ENCODE assay signal across 10 mouse cellular contexts in genomic region chr11:95778831-95779251, GRCm38 (mm10). TPM values are rescaled to one million over a fixed set of nuclear protein-coding genes. Genes with fewer than 3 reads are reported as not detected.
DNase-seq lines count a peak whose midpoint lies in the region; ATAC-seq and TF ChIP-seq lines count a peak whose summit lies in the region.
"Had no signal": no experiment of that assay in that cellular context is flagged by ENCODE, and none has a peak within 500 bp of the region (broad histone marks: within the 10 kb centered on the region; RNA-seq: fewer than 3 reads in every experiment).

No protein-coding gene starts in this region.

- H3K9ac ChIP-seq in hindbrain, postnatal 0 days (replicated peaks; ENCODE audit: low read length): no peak overlapping the region
- no peak overlapping the region for H3K9ac ChIP-seq in hindbrain, embryonic 12.5 days
- no peak overlapping the region for H3K9ac ChIP-seq in CH12.LX (ENCODE audit: insufficient read depth, low read depth)
- H3K9ac ChIP-seq in forebrain, embryonic 16.5 days (replicated peaks; ENCODE audit: low read depth, low read length): no peak overlapping the region
- no peak overlapping the region for H3K9ac ChIP-seq in hindbrain, embryonic 14.5 days
- H3K9ac ChIP-seq: hindbrain, embryonic 15.5 days; neural tube, embryonic 12.5 days had no signal

- H3K36me3 ChIP-seq in hindbrain, postnatal 0 days (ENCODE audit: insufficient read depth, low read length): no peaks in the 10 kb centered on the region
- no peaks in the 10 kb centered on the region; the same call in 1 of the 2 replicates for H3K36me3 ChIP-seq in hindbrain, embryonic 12.5 days
- peaks cover 0 to 10% of the 10 kb centered on the region in 2 experiments for H3K36me3 ChIP-seq in CH12.LX (replicated peaks in 1 of 2; ENCODE audit: control insufficient read depth in 1 of 2, insufficient read depth in 1 of 2, low read length in 1 of 2)
- H3K36me3 ChIP-seq in forebrain, embryonic 16.5 days (ENCODE audit: control insufficient read depth, insufficient read depth): no peaks in the 10 kb centered on the region
- peaks cover 12% of the 10 kb centered on the region for H3K36me3 ChIP-seq in hindbrain, embryonic 14.5 days (replicated peaks; ENCODE audit: control insufficient read depth, insufficient read depth)
- H3K36me3 ChIP-seq: hindbrain, embryonic 15.5 days; neural tube, embryonic 12.5 days had no signal

- no peaks in the 10 kb centered on the region for H3K79me2 ChIP-seq in CH12.LX (replicated peaks; ENCODE audit: control insufficient read depth, extremely low read depth, insufficient read depth, poor library complexity, severe bottlenecking)

- DNase-seq in hindbrain, postnatal 0 days (ENCODE audit: low spot score): no peak
- peak; percentile 15 for DNase-seq in CH12.LX (ENCODE audit: extremely low read depth)
- DNase-seq in lung, postnatal 25 days (ENCODE audit: low spot score): peak; percentile 54
- DNase-seq in left cerebral cortex, adult 18-20 months (ENCODE audit: low spot score in 2 of 2): no peak
- DNase-seq in hindbrain, embryonic 14.5 days (ENCODE audit: low spot score): no peak

- H3K4me3 ChIP-seq in hindbrain, postnatal 0 days (ENCODE audit: low read length): no peak overlapping the region
- H3K4me3 ChIP-seq in hindbrain, embryonic 12.5 days: no peak overlapping the region
- no peak overlapping the region for H3K4me3 ChIP-seq in CH12.LX (replicated peaks in 1 of 3; ENCODE audit: low read depth in 2 of 3, low read length in 2 of 3, poor library complexity in 1 of 3)
- peak overlapping the region; percentile 41 for H3K4me3 ChIP-seq in brown adipose tissue, adult 24 weeks (ENCODE audit: insufficient read depth, low read depth, low read length)
- no peak overlapping the region for H3K4me3 ChIP-seq in forebrain, embryonic 16.5 days (replicated peaks; ENCODE audit: low read length)
- no peak overlapping the region for H3K4me3 ChIP-seq in hindbrain, embryonic 14.5 days (replicated peaks; ENCODE audit: low read length)
- H3K4me3 ChIP-seq: hindbrain, embryonic 15.5 days; neural tube, embryonic 12.5 days had no signal

- no peak overlapping the region for H3K27ac ChIP-seq in hindbrain, postnatal 0 days
- H3K27ac ChIP-seq in hindbrain, embryonic 12.5 days: no peak overlapping the region
- no peak overlapping the region for H3K27ac ChIP-seq in CH12.LX (ENCODE audit: insufficient read depth, low read depth)
- peak overlapping the region; percentile 96 for H3K27ac ChIP-seq in brown adipose tissue, adult 24 weeks (replicated peaks; ENCODE audit: low read depth, low read length)
- no peak overlapping the region for H3K27ac ChIP-seq in forebrain, embryonic 16.5 days (ENCODE audit: low read length)
- H3K27ac ChIP-seq in hindbrain, embryonic 14.5 days: no peak overlapping the region
- H3K27ac ChIP-seq: hindbrain, embryonic 15.5 days; neural tube, embryonic 12.5 days had no signal

- 75% methylated on average over 4 of the region's 4 CpGs for WGBS in hindbrain, postnatal 0 days
- WGBS in hindbrain, embryonic 12.5 days: 78% methylated on average over 4 of the region's 4 CpGs
- 75% methylated on average over 4 of the region's 4 CpGs for WGBS in forebrain, embryonic 16.5 days
- WGBS in hindbrain, embryonic 14.5 days: 76% methylated on average over 4 of the region's 4 CpGs

- H3K9me3 ChIP-seq in hindbrain, postnatal 0 days (ENCODE audit: low read length): no peaks in the 10 kb centered on the region
- H3K9me3 ChIP-seq in hindbrain, embryonic 12.5 days (replicated peaks): no peaks in the 10 kb centered on the region
- no peaks in the 10 kb centered on the region for H3K9me3 ChIP-seq in CH12.LX (replicated peaks; ENCODE audit: low read length)
- H3K9me3 ChIP-seq in forebrain, embryonic 16.5 days (ENCODE audit: control insufficient read depth, low read length): no peaks in the 10 kb centered on the region
- H3K9me3 ChIP-seq in hindbrain, embryonic 14.5 days (ENCODE audit: control insufficient read depth, low read length): no peaks in the 10 kb centered on the region
- H3K9me3 ChIP-seq: hindbrain, embryonic 15.5 days; neural tube, embryonic 12.5 days had no signal

- TF ChIP-seq CTCF in hindbrain, postnatal 0 days (IDR thresholded peaks at IDR 0.05; ENCODE audit: low read depth): peak; percentile 46
- TF ChIP-seq CTCF in CH12.LX (conservative IDR thresholded peaks at IDR 0.05 in 1 of 2, IDR thresholded peaks at IDR 0.05 in 1 of 2; ENCODE audit: low read depth in 2 of 2, low read length in 2 of 2): peak; percentile 23 to 51; a peak in 2 of 4 replicates

- peak; percentile 12; the same call in 1 of the 2 replicates for TF ChIP-seq RAD21 in CH12.LX (IDR thresholded peaks at IDR 0.05; ENCODE audit: low read depth, low read length)

- dilution Hi-C loops in CH12.LX (cut with MboI; ENCODE audit: extremely low pct_ligation_motif_present, extremely low pct_unique_long_range_greater_than_20kb, low sequenced_read_pairs): no loop called here

- H3K27me3 ChIP-seq in hindbrain, postnatal 0 days (ENCODE audit: insufficient read depth, low read length): no peaks in the 10 kb centered on the region
- no peaks in the 10 kb centered on the region for H3K27me3 ChIP-seq in hindbrain, embryonic 12.5 days
- no peaks in the 10 kb centered on the region for H3K27me3 ChIP-seq in CH12.LX (replicated peaks)
- no peaks in the 10 kb centered on the region for H3K27me3 ChIP-seq in forebrain, embryonic 16.5 days (replicated peaks; ENCODE audit: control insufficient read depth, insufficient read depth, low read length)
- no peaks in the 10 kb centered on the region for H3K27me3 ChIP-seq in hindbrain, embryonic 14.5 days (ENCODE audit: control insufficient read depth, insufficient read depth, low read length)
- H3K27me3 ChIP-seq: hindbrain, embryonic 15.5 days; neural tube, embryonic 12.5 days had no signal

- in situ Hi-C loops in CH12.LX (cut with MboI; ENCODE audit: low pct_ligation_motif_present, low pct_unique_long_range_greater_than_20kb, low sequenced_read_pairs): no loop called here

- no peak for TF ChIP-seq EP300 in CH12.LX (IDR thresholded peaks at IDR 0.05; ENCODE audit: low read length)

- H3K4me2 ChIP-seq in hindbrain, postnatal 0 days (ENCODE audit: low read depth, low read length): no peak overlapping the region
- no peak overlapping the region for H3K4me2 ChIP-seq in hindbrain, embryonic 12.5 days (replicated peaks)
- H3K4me2 ChIP-seq in CH12.LX (ENCODE audit: insufficient read depth, low read depth, poor library complexity, severe bottlenecking): no peak overlapping the region
- H3K4me2 ChIP-seq in forebrain, embryonic 16.5 days (ENCODE audit: low read length): no peak overlapping the region
- H3K4me2 ChIP-seq in hindbrain, embryonic 14.5 days (replicated peaks): no peak overlapping the region
- H3K4me2 ChIP-seq: hindbrain, embryonic 15.5 days; neural tube, embryonic 12.5 days had no signal

- no peak for TF ChIP-seq POLR2A in CH12.LX (IDR thresholded peaks at IDR 0.05; ENCODE audit: low read depth, low read length)

- ATAC-seq in hindbrain, postnatal 0 days: no peak
- ATAC-seq in hindbrain, embryonic 12.5 days (ENCODE audit: low FRiP score): no peak
- ATAC-seq in forebrain, embryonic 16.5 days: no peak
- ATAC-seq in hindbrain, embryonic 14.5 days (ENCODE audit: low FRiP score): no peak

- no peaks in the 10 kb centered on the region for H3K4me1 ChIP-seq in hindbrain, postnatal 0 days (ENCODE audit: insufficient read depth, low read length)
- no peaks in the 10 kb centered on the region for H3K4me1 ChIP-seq in hindbrain, embryonic 12.5 days
- no peaks in the 10 kb centered on the region for H3K4me1 ChIP-seq in CH12.LX (ENCODE audit: control insufficient read depth in 1 of 2, insufficient read depth in 2 of 2)
- peaks cover 9% of the 10 kb centered on the region for H3K4me1 ChIP-seq in brown adipose tissue, adult 24 weeks (ENCODE audit: control insufficient read depth, insufficient read depth, insufficient read length, low read length)
- H3K4me1 ChIP-seq in forebrain, embryonic 16.5 days (replicated peaks; ENCODE audit: control insufficient read depth, insufficient read depth, low read length): no peaks in the 10 kb centered on the region
- no peaks in the 10 kb centered on the region for H3K4me1 ChIP-seq in hindbrain, embryonic 14.5 days (replicated peaks; ENCODE audit: control insufficient read depth, insufficient read depth, low read length)
- H3K4me1 ChIP-seq: hindbrain, embryonic 15.5 days; neural tube, embryonic 12.5 days had no signal

RNA-seq across cellular contexts. Expression of gene Phospho1, which starts 45.5 kb away (rescaled TPM):
- total RNA-seq in hindbrain, postnatal 0 days (2014; rRNA removed): 5.2 and 6.3 TPM in 2 replicates
- 0.59 TPM in 1 of 2 replicates, not detected in the other for polyA plus RNA-seq in hindbrain, postnatal 0 days (2015; fragmentation: Nextera tagmentation; extraction: Ambion mirVana)
- 0.43 TPM in 1 of 2 replicates, not detected in the other for polyA plus RNA-seq in hindbrain, embryonic 12.5 days (2016; fragmentation: Nextera tagmentation; extraction: Ambion mirVana)
- total RNA-seq in CH12.LX (2012; rRNA removed): 0.46 and 1.3 TPM in 2 replicates
- not detected in 2 replicates for total RNA-seq in CH12.LX (2014; rRNA removed)
- polyA plus RNA-seq in CH12.LX (2012; ENCODE audit: insufficient read length, low read depth): 0.97 and 6.0 TPM in 2 replicates
- 316 and 541 TPM in 2 replicates for polyA plus RNA-seq in brown adipose tissue, adult 24 weeks (2012; ENCODE audit: insufficient read depth, insufficient read length, missing spikeins)
- polyA plus RNA-seq in forebrain, embryonic 16.5 days (2015; fragmentation: Nextera tagmentation; extraction: Ambion mirVana): not detected in 2 replicates
- total RNA-seq in left cerebral cortex, adult 18-20 months (2021): 10 to 100 TPM; 65.2 to 87.4 TPM
- polyA plus RNA-seq in hindbrain, embryonic 14.5 days (2014; fragmentation: Nextera tagmentation; extraction: Ambion mirVana): 0.37 and 0.69 TPM in 2 replicates
- polyA plus RNA-seq: neural tube, embryonic 12.5 days had no signal

RNA-seq across cellular contexts. Expression of gene B130006D01Rik, which starts 55.5 kb away (rescaled TPM):
- 1.8 and 2.0 TPM in 2 replicates for total RNA-seq in hindbrain, postnatal 0 days (2014; rRNA removed)
- polyA plus RNA-seq in hindbrain, postnatal 0 days (2015; fragmentation: Nextera tagmentation; extraction: Ambion mirVana): 0.77 and 0.88 TPM in 2 replicates
- polyA plus RNA-seq in hindbrain, embryonic 12.5 days (2016; fragmentation: Nextera tagmentation; extraction: Ambion mirVana): 1.4 and 1.8 TPM in 2 replicates
- total RNA-seq in CH12.LX (2012; rRNA removed): 0.38 TPM in 2 replicates
- total RNA-seq in CH12.LX (2014; rRNA removed): 0.15 and 0.23 TPM in 2 replicates
- 0.10 TPM in 1 of 2 replicates, not detected in the other for polyA plus RNA-seq in CH12.LX (2012; ENCODE audit: insufficient read length, low read depth)
- not detected in 2 replicates for polyA plus RNA-seq in brown adipose tissue, adult 24 weeks (2012; ENCODE audit: insufficient read depth, insufficient read length, missing spikeins)
- polyA plus RNA-seq in forebrain, embryonic 16.5 days (2015; fragmentation: Nextera tagmentation; extraction: Ambion mirVana): 1.3 and 2.4 TPM in 2 replicates
- 1 to 10 TPM; 1.2 to 1.3 TPM for total RNA-seq in left cerebral cortex, adult 18-20 months (2021)
- polyA plus RNA-seq in hindbrain, embryonic 14.5 days (2014; fragmentation: Nextera tagmentation; extraction: Ambion mirVana): 0.83 and 1.6 TPM in 2 replicates

RNA-seq across cellular contexts. Expression of gene Gngt2, which starts 58.2 kb away (rescaled TPM):
- 0.63 TPM in 1 of 2 replicates, not detected in the other for total RNA-seq in hindbrain, postnatal 0 days (2014; rRNA removed)
- polyA plus RNA-seq in hindbrain, postnatal 0 days (2015; fragmentation: Nextera tagmentation; extraction: Ambion mirVana): 2.9 and 3.9 TPM in 2 replicates
- polyA plus RNA-seq in hindbrain, embryonic 12.5 days (2016; fragmentation: Nextera tagmentation; extraction: Ambion mirVana): 5.5 and 7.9 TPM in 2 replicates
- total RNA-seq in CH12.LX (2012; rRNA removed) (133 and 143 TPM in 2 replicates), CH12.LX (2014; rRNA removed) (157 and 162 TPM in 2 replicates)
- polyA plus RNA-seq in CH12.LX (2012; ENCODE audit: insufficient read length, low read depth): 136 and 140 TPM in 2 replicates
- 106 and 152 TPM in 2 replicates for polyA plus RNA-seq in brown adipose tissue, adult 24 weeks (2012; ENCODE audit: insufficient read depth, insufficient read length, missing spikeins)
- polyA plus RNA-seq in forebrain, embryonic 16.5 days (2015; fragmentation: Nextera tagmentation; extraction: Ambion mirVana): 2.7 and 2.9 TPM in 2 replicates
- 1 to 10 TPM; 2.8 to 4.5 TPM for total RNA-seq in left cerebral cortex, adult 18-20 months (2021)
- 2.4 and 2.7 TPM in 2 replicates for polyA plus RNA-seq in hindbrain, embryonic 14.5 days (2014; fragmentation: Nextera tagmentation; extraction: Ambion mirVana)

Comparison
In these comparisons a context has a peak if more than half of its experiments do, and no peak if none do; other contexts are left out.
1. DNase-seq: peak in CH12.LX (single experiment) and lung, postnatal 25 days (single experiment); none in hindbrain, postnatal 0 days (single experiment), left cerebral cortex, adult 18-20 months (0 of 2) and hindbrain, embryonic 14.5 days (single experiment).
2. RNA of gene Phospho1, which starts 45.5 kb away (polyA plus RNA-seq): 316 to 541 TPM in brown adipose tissue, adult 24 weeks; 0.97 to 6.0 TPM in CH12.LX, 0.59 TPM in hindbrain, postnatal 0 days, 0.37 to 0.69 TPM in hindbrain, embryonic 14.5 days, 0.43 TPM in hindbrain, embryonic 12.5 days and not detected in forebrain, embryonic 16.5 days; every median in the first group is over 10 times any median in the second.
3. RNA of gene Gngt2, which starts 58.2 kb away (polyA plus RNA-seq): 136 to 140 TPM in CH12.LX and 106 to 152 TPM in brown adipose tissue, adult 24 weeks; 5.5 to 7.9 TPM in hindbrain, embryonic 12.5 days, 2.9 to 3.9 TPM in hindbrain, postnatal 0 days, 2.7 to 2.9 TPM in forebrain, embryonic 16.5 days and 2.4 to 2.7 TPM in hindbrain, embryonic 14.5 days; every median in the first group is over 10 times any median in the second.